9 mouse cellular contexts compared by ENCODE assay signal in the genomic region with DNA sequence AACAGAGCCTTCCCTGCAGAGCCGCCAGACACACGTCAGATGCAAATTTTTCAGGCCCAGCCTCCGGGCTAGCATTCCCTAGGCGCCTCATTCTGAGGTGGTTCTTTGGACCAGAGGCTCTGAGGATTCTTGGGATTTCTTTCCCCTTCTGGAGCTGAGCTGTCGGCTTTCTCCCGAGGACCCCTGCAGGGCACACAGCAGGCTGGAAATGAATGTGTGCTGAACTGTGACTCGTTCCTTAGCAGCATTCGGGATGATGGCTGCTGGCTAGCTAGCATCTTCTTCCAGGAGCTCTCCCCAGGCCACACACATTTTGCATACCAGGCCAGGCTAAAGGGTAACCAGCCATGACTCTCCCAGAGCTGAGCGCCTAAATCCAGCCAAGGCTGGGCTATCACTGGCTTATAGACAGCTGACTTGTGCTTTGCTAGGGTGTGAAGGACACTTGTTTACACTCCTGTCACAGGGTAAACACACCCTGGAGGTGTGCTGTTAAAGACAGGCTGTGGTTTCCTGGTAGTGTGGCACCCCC. TPM values are rescaled to one million over a fixed set of nuclear protein-coding genes. Genes with fewer than 3 reads are reported as not detected.
A peak's percentile ranks its signal among the peaks of the same experiment; 100 is the strongest.
DNase-seq lines count a peak whose midpoint lies in the region; ATAC-seq and TF ChIP-seq lines count a peak whose summit lies in the region.
"Had no signal": no experiment of that assay in that cellular context is flagged by ENCODE, and none has a peak within 500 bp of the region (broad histone marks: within the 10 kb centered on the region; RNA-seq: fewer than 3 reads in every experiment).

No protein-coding gene starts in this region.

- no peak for ATAC-seq in stomach, embryonic 15.5 days (ENCODE audit: insufficient read depth, low FRiP score, low read depth)
- no peak for ATAC-seq in erythroid progenitor cell, adult 5-6 weeks (replicated peaks; ENCODE audit: low FRiP score, poor library complexity, severe bottlenecking)

- no peaks in the 10 kb centered on the region for H3K36me3 ChIP-seq in hindbrain, embryonic 10.5 days
- no peaks in the 10 kb centered on the region for H3K36me3 ChIP-seq in stomach, embryonic 15.5 days

- peak; percentile 23 for DNase-seq in left cerebral cortex, postnatal 4 days
- DNase-seq in left cerebral cortex, adult 2 months (ENCODE audit: extremely low spot score in 1 of 2, low spot score in 2 of 2), result no peak
- peak; percentile 34 for DNase-seq in hindbrain, embryonic 10.5 days (ENCODE audit: low spot score)
- DNase-seq in kidney, postnatal 36 days, result peak; percentile 36 to 52
- no peak for DNase-seq in urinary bladder, postnatal 14 days (ENCODE audit: low spot score)
- DNase-seq in left cerebral cortex, adult 9 months (ENCODE audit: low spot score in 2 of 2), result no peak

- H3K9ac ChIP-seq in stomach, embryonic 15.5 days, result no peak overlapping the region

- WGBS in hindbrain, embryonic 10.5 days, result 3% methylated on average over 9 of the region's 9 CpGs
- WGBS in stomach, embryonic 15.5 days, result 27% methylated on average over 9 of the region's 9 CpGs

- H3K27ac ChIP-seq in left cerebral cortex, adult 2 months, result no peak overlapping the region
- H3K27ac ChIP-seq in hindbrain, embryonic 10.5 days, result peak overlapping the region; percentile 64
- H3K27ac ChIP-seq in stomach, embryonic 15.5 days, result peak overlapping the region; percentile 52

- H3K4me2 ChIP-seq in stomach, embryonic 15.5 days, result no peak overlapping the region

- H3K4me1 ChIP-seq in hindbrain, embryonic 10.5 days (replicated peaks), result peaks cover 46% of the 10 kb centered on the region
- H3K4me1 ChIP-seq in stomach, embryonic 15.5 days, result peaks cover 22% of the 10 kb centered on the region; the same call in 1 of the 2 replicates

- TF ChIP-seq CTCF in left cerebral cortex, adult 2 months (IDR thresholded peaks at IDR 0.05), result no peak

- intact Hi-C loops in left cerebral cortex, postnatal 4 days (cut with DNase I), result no loop called here
- intact Hi-C loops in left cerebral cortex, adult 2 months (cut with DNase I), result no loop called here

- H3K27me3 ChIP-seq in hindbrain, embryonic 10.5 days (ENCODE audit: insufficient read depth, poor library complexity, severe bottlenecking), result peaks cover 66% of the 10 kb centered on the region
- 0 out of 2 replicates have a peak, but pooled peaks cover 9% of the 10 kb centered on the region for H3K27me3 ChIP-seq in stomach, embryonic 15.5 days (replicated peaks)

- H3K9me3 ChIP-seq in hindbrain, embryonic 10.5 days, result no peaks in the 10 kb centered on the region
- no peaks in the 10 kb centered on the region for H3K9me3 ChIP-seq in stomach, embryonic 15.5 days

- no peak overlapping the region for H3K4me3 ChIP-seq in left cerebral cortex, adult 2 months
- 0 out of 2 replicates have a peak overlapping the region, but pooled peaks have one; percentile 9 for H3K4me3 ChIP-seq in hindbrain, embryonic 10.5 days
- no peak overlapping the region for H3K4me3 ChIP-seq in stomach, embryonic 15.5 days (replicated peaks)

RNA-seq across cellular contexts. Expression of a gene that starts 3.2 kb away (rescaled TPM):
- total RNA-seq in left cerebral cortex, postnatal 4 days (2021), result not detected
- not detected for total RNA-seq in left cerebral cortex, adult 2 months (2021)
- 0.67 TPM in 1 of 2 replicates, not detected in the other for polyA plus RNA-seq in hindbrain, embryonic 10.5 days (2016; fragmentation: Nextera tagmentation; extraction: Ambion mirVana)
- polyA plus RNA-seq in stomach, embryonic 15.5 days (2015; fragmentation: Nextera tagmentation; extraction: Ambion mirVana), result 0.12 and 0.37 TPM in 2 replicates
- total RNA-seq in erythroid progenitor cell, adult 5-6 weeks (2015; ENCODE audit: low replicate concordance), result not detected in 2 replicates
- not detected in 2 replicates for total RNA-seq in erythroid progenitor cell, adult 5-6 weeks (2017; ENCODE audit: low replicate concordance)
- total RNA-seq: layer of hippocampus, postnatal 25 days had no signal

RNA-seq across cellular contexts. Expression of a gene that starts 4.0 kb away (rescaled TPM):
- under 1 TPM; 0.48 to 0.54 TPM for total RNA-seq in left cerebral cortex, postnatal 4 days (2021)
- total RNA-seq in left cerebral cortex, adult 2 months (2021), result under 1 TPM; 0.61 to 0.84 TPM
- 0.24 and 0.54 TPM in 2 replicates for polyA plus RNA-seq in hindbrain, embryonic 10.5 days (2016; fragmentation: Nextera tagmentation; extraction: Ambion mirVana)
- 3.5 and 4.0 TPM in 2 replicates for polyA plus RNA-seq in stomach, embryonic 15.5 days (2015; fragmentation: Nextera tagmentation; extraction: Ambion mirVana)
- 1.4 TPM in 1 of 2 replicates, not detected in the other for total RNA-seq in erythroid progenitor cell, adult 5-6 weeks (2015; ENCODE audit: low replicate concordance)
- total RNA-seq in erythroid progenitor cell, adult 5-6 weeks (2017; ENCODE audit: low replicate concordance), result not detected in 2 replicates

RNA-seq across cellular contexts. Expression of a gene that starts 40.0 kb away (rescaled TPM):
- total RNA-seq in left cerebral cortex, postnatal 4 days (2021), result under 1 TPM; 0.56 to 0.76 TPM
- not detected for total RNA-seq in left cerebral cortex, adult 2 months (2021)
- polyA plus RNA-seq in hindbrain, embryonic 10.5 days (2016; fragmentation: Nextera tagmentation; extraction: Ambion mirVana), result 1.8 and 2.1 TPM in 2 replicates
- polyA plus RNA-seq in stomach, embryonic 15.5 days (2015; fragmentation: Nextera tagmentation; extraction: Ambion mirVana), result 3.0 and 4.0 TPM in 2 replicates
- 2.5 TPM in 1 of 2 replicates, not detected in the other for total RNA-seq in erythroid progenitor cell, adult 5-6 weeks (2015; ENCODE audit: low replicate concordance)
- total RNA-seq in erythroid progenitor cell, adult 5-6 weeks (2017; ENCODE audit: low replicate concordance), result not detected in 2 replicates

RNA-seq across cellular contexts. Expression of a gene that starts 55.2 kb away (rescaled TPM):
- under 1 TPM; 0.56 to 0.92 TPM for total RNA-seq in left cerebral cortex, postnatal 4 days (2021)
- total RNA-seq in left cerebral cortex, adult 2 months (2021), result 1 to 10 TPM; 1.8 to 2.9 TPM
- polyA plus RNA-seq in hindbrain, embryonic 10.5 days (2016; fragmentation: Nextera tagmentation; extraction: Ambion mirVana), result 0.97 and 1.0 TPM in 2 replicates
- 0.46 and 0.49 TPM in 2 replicates for polyA plus RNA-seq in stomach, embryonic 15.5 days (2015; fragmentation: Nextera tagmentation; extraction: Ambion mirVana)
- not detected in 2 replicates for total RNA-seq in erythroid progenitor cell, adult 5-6 weeks (2015; ENCODE audit: low replicate concordance)
- total RNA-seq in erythroid progenitor cell, adult 5-6 weeks (2017; ENCODE audit: low replicate concordance), result not detected in 2 replicates

Comparison
In these comparisons a context has a peak if more than half of its experiments do, and no peak if none do; other contexts are left out.
1. DNase-seq: peak in left cerebral cortex, postnatal 4 days (single experiment), hindbrain, embryonic 10.5 days (single experiment) and kidney, postnatal 36 days (2 of 2); none in left cerebral cortex, adult 2 months (0 of 2), urinary bladder, postnatal 14 days (single experiment) and left cerebral cortex, adult 9 months (0 of 2).